Mouse (Mus musculus) myocyte (in vitro differentiated cells): ENCODE measurements around the gene Mbd4.
"Not testable (repeated sequence)": the region's sequence is repeated elsewhere in the genome, so short reads cannot be mapped to it uniquely, and the experiment has no call there.

ENCODE experiments used
- CEBPB ChIP-seq: IDR thresholded peaks from 2 replicates; pipeline ENCODE4 v1.6.1; 2011; ENCODE audit warnings: mild to moderate bottlenecking, moderate library complexity; ENCODE audit not compliant: poor library complexity, insufficient read depth, severe bottlenecking
- E2F4 ChIP-seq: IDR thresholded peaks from one replicate; pipeline ENCODE4 v1.6.1; 2011; ENCODE audit warnings: mild to moderate bottlenecking, control low read depth, moderate library complexity; ENCODE audit not compliant: insufficient read depth
- MAX ChIP-seq: IDR thresholded peaks from one replicate; pipeline ENCODE4 v1.6.1; 2011; ENCODE audit warnings: low read depth, mild to moderate bottlenecking, control low read depth
- MYOD1 ChIP-seq, 3 experiments: IDR thresholded peaks; one replicate each; pipeline ENCODE4 v1.6.1; 2011; ENCODE audit warnings: control low read depth in 2 of 3, low read depth in 2 of 3, mild to moderate bottlenecking in 2 of 3, moderate library complexity in 1 of 3; ENCODE audit not compliant: insufficient read length in 2 of 3, control insufficient read depth in 1 of 3
- MYOG ChIP-seq, 3 experiments: IDR thresholded peaks; one replicate each; pipeline ENCODE4 v1.6.1; 2011; ENCODE audit warnings: control low read depth in 2 of 3, low read depth in 2 of 3, mild to moderate bottlenecking in 2 of 3; ENCODE audit not compliant: insufficient read length in 2 of 3, control insufficient read depth in 1 of 3, insufficient read depth in 1 of 3
- POLR2A ChIP-seq: IDR thresholded peaks from one replicate; pipeline ENCODE4 v1.6.1; 2011; ENCODE audit warnings: low read depth, mild to moderate bottlenecking, control low read depth, moderate library complexity; ENCODE audit not compliant: insufficient read length
- POLR2AphosphoS2 ChIP-seq: IDR thresholded peaks from one replicate; pipeline ENCODE4 v1.6.1; 2011; ENCODE audit warnings: low read depth, control low read depth; ENCODE audit not compliant: insufficient read length
- REST ChIP-seq: IDR thresholded peaks from one replicate; pipeline ENCODE4 v1.6.1; 2011; ENCODE audit warnings: mild to moderate bottlenecking, control low read depth, moderate library complexity; ENCODE audit not compliant: insufficient read depth, insufficient read length
- SRF ChIP-seq: IDR thresholded peaks from one replicate; pipeline ENCODE4 v1.6.1; 2011; ENCODE audit warnings: low read depth; ENCODE audit not compliant: control insufficient read depth, insufficient read length
- TCF12 ChIP-seq: IDR thresholded peaks from one replicate; pipeline ENCODE4 v1.6.1; 2011; ENCODE audit warnings: mild to moderate bottlenecking, control low read depth; ENCODE audit not compliant: poor library complexity, insufficient read depth, severe bottlenecking
- TCF3 ChIP-seq: IDR thresholded peaks from one replicate; pipeline ENCODE4 v1.6.1; 2011; ENCODE audit warnings: low read depth, control low read depth; ENCODE audit not compliant: insufficient read length
- USF1 ChIP-seq: IDR thresholded peaks from one replicate; pipeline ENCODE4 v1.6.1; 2011; ENCODE audit warnings: low read depth, mild to moderate bottlenecking, control low read depth, moderate library complexity

GRCm38 (mm10) chr6:115867157-115867556, 14.0 kb upstream of the Mbd4 start:
- not testable (repeated sequence) for TF ChIP-seq TCF12; REST; MYOG (IDR thresholded peaks at IDR 0.05; ENCODE audit: control insufficient read depth in 1 of 3, insufficient read depth in 1 of 3, insufficient read length in 2 of 3, low read depth in 2 of 3); POLR2AphosphoS2; POLR2A; CEBPB; MYOD1 (IDR thresholded peaks at IDR 0.05; ENCODE audit: control insufficient read depth in 1 of 3, insufficient read length in 2 of 3, low read depth in 2 of 3); USF1; E2F4; TCF3; SRF; MAX
